Mouse (Mus musculus): Measurements from ENCODE around the gene Tmprss2.

GRCm38 (mm10) chr16:97516341-97516740 is 94.7 kb downstream of the Tmprss2 start:
- TF ChIP-seq CTCF (IDR thresholded peaks at IDR 0.05; ENCODE audit: insufficient read depth, low read depth, low read length) (no peak), POLR2A (IDR thresholded peaks at IDR 0.05; ENCODE audit: insufficient read depth, low read depth, low read length) (no peak)
